Mouse (Mus musculus): ENCODE measurements around the gene Sun1. TPM values are rescaled to one million over a fixed set of nuclear protein-coding genes. Genes with fewer than 3 reads are reported as not detected.
A peak's percentile ranks its signal among the peaks of the same experiment; 100 is the strongest.

Gene Sun1
- polyA plus RNA-seq (2012; rRNA removed) = 65.3 and 67.3 TPM in 2 replicates
- 50.0 and 53.7 TPM in 2 replicates for polyA plus RNA-seq (2014; fragmentation: Nextera tagmentation; extraction: Ambion mirVana)

DNA sequence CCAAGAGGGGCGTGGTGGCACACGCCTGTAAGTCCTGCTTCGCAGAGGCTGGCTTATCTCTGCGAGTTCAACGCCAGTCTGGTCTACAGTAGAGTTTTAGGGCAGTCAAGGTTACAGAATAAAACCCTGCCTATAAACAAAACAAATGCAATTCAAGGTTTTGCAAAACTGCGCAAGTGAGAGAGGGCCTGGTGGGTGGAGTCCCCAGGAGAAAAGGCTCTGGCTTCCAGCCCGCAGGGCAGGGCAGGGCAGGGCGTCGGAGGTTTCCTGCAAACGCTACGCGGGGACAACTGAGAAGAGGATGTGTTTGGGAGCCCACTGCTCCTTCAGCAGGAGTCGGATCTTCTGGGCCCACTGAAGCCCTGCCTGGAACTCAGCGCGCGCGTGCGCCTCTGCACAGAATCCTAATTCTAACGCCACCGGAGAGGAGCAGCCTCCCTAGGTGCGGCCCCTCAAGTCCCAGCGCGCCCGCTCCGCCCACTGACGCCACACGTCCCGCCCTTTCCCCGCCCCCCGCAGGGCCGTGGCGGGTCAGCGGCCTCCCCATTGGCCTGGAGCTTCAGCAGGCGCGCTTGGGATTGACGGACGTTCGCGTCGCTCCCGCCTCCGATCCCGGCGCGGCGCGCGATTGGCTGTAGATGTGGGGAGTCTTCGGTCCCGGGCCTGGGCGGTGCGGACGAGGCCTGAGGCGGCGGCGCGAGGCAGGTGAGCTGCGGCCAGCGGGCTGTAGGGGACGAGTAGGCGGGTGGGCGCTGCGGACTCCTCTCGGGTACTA, at the start of gene Sun1:
TSS of gene Sun1 (plus strand) at position 643 of the 775 bp plus-strand sequence.
- DNase-seq (ENCODE audit: low spot score) (peak; percentile 96), ATAC-seq (ENCODE audit: low FRiP score, low read depth) (peak; percentile 97)
- Histone ChIP-seq H3K27ac (replicated peaks; ENCODE audit: low read depth, low read length) (peak within 1 kb of the TSS; percentile 75), H3K36me3 (ENCODE audit: control insufficient read depth, insufficient read depth, low read length) (no peaks in the 10 kb centered on the region), H3K9ac (ENCODE audit: low read depth, low read length, severe bottlenecking) (peak within 1 kb of the TSS; percentile 82), H3K4me3 (replicated peaks; ENCODE audit: low read length) (peak within 1 kb of the TSS; percentile 91), H3K4me1 (ENCODE audit: control insufficient read depth, insufficient read depth, low read length) (peaks cover 8% of the 10 kb centered on the region), H3K9me3 (ENCODE audit: control insufficient read depth, low read length) (no peaks in the 10 kb centered on the region), H3K27me3 (ENCODE audit: control insufficient read depth, insufficient read depth, low read length) (no peaks in the 10 kb centered on the region), H3K4me2 (replicated peaks; ENCODE audit: low read depth, low read length, severe bottlenecking) (peak within 1 kb of the TSS; percentile 89)
- TF ChIP-seq POLR2A (IDR thresholded peaks at IDR 0.05; ENCODE audit: borderline replicate concordance, extremely low read depth, insufficient read depth, insufficient read length) = peak; percentile 64; the same call in 1 of the 2 replicates
- 1% methylated on average over 41 of the region's 64 CpGs for WGBS

DNA sequence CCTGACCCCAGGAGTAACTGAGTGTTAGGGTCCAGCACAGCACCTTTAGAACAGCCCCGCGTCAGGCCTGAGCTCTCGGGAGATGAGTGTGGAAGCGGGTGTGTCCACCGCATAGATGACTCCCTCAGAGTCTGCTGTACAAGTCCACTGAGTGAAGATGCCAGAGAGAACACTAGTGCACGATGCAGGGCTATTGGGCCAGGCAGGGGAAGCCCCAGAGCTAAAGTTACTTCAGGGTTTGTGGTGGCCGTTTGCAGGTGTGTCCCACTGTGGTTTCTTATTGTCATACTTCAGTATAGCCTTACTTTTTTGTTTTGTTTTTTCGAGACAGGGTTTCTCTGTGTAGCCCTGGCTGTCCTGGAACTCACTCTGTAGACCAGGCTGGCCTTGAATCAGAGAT, 39.5 kb upstream of the Sun1 start:
- 90% methylated on average over 8 of the region's 8 CpGs for WGBS

DNA sequence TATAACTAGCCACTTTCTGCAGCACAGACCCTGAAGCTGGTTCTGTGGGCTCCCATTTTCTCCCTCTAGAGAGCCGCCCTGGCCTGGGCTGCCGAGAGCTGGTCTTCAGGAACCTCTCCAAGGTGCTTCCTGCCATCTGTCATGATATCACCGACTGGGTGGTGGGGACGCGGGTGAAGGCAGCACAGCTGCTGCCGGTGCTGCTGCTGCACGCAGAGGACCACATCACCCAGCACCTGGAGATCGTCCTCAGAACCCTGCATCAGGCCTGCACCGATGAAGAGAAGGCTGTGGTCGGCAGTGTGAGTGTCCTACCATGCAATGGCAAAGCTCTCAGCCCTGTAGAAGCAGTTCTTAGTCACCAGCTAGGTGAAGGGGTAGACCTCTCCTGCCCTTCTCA, 38.8 kb upstream of the Sun1 start:
- Histone ChIP-seq H3K9me3 (ENCODE audit: control insufficient read depth, low read length) (no peaks in the 10 kb centered on the region), H3K4me3 (replicated peaks; ENCODE audit: low read length) (no peak overlapping the region), H3K36me3 (ENCODE audit: control insufficient read depth, insufficient read depth, low read length) (peaks cover 51% of the 10 kb centered on the region), H3K27me3 (ENCODE audit: control insufficient read depth, insufficient read depth, low read length) (no peaks in the 10 kb centered on the region), H3K4me1 (ENCODE audit: control insufficient read depth, insufficient read depth, low read length) (no peaks in the 10 kb centered on the region), H3K9ac (ENCODE audit: low read depth, low read length, severe bottlenecking) (no peak overlapping the region), H3K4me2 (replicated peaks; ENCODE audit: low read depth, low read length, severe bottlenecking) (no peak overlapping the region), H3K27ac (replicated peaks; ENCODE audit: low read depth, low read length) (no peak overlapping the region)
- DNase-seq (ENCODE audit: low spot score) (no peak), ATAC-seq (ENCODE audit: low FRiP score, low read depth) (no peak)
- no peak for TF ChIP-seq POLR2A (IDR thresholded peaks at IDR 0.05; ENCODE audit: borderline replicate concordance, extremely low read depth, insufficient read depth, insufficient read length)
- WGBS = 89% methylated on average over 10 of the region's 10 CpGs

More for the DNA sequence above, 39.5 kb upstream of the Sun1 start:
- no peak for ATAC-seq (ENCODE audit: low FRiP score, low read depth)
- Histone ChIP-seq H3K27ac (replicated peaks; ENCODE audit: low read depth, low read length) (no peak overlapping the region), H3K4me2 (replicated peaks; ENCODE audit: low read depth, low read length, severe bottlenecking) (no peak overlapping the region), H3K9ac (ENCODE audit: low read depth, low read length, severe bottlenecking) (no peak overlapping the region), H3K36me3 (ENCODE audit: control insufficient read depth, insufficient read depth, low read length) (peaks cover 50% of the 10 kb centered on the region), H3K4me3 (replicated peaks; ENCODE audit: low read length) (no peak overlapping the region), H3K9me3 (ENCODE audit: control insufficient read depth, low read length) (no peaks in the 10 kb centered on the region), H3K27me3 (ENCODE audit: control insufficient read depth, insufficient read depth, low read length) (no peaks in the 10 kb centered on the region), H3K4me1 (ENCODE audit: control insufficient read depth, insufficient read depth, low read length) (no peaks in the 10 kb centered on the region)
- TF ChIP-seq POLR2A (IDR thresholded peaks at IDR 0.05; ENCODE audit: borderline replicate concordance, extremely low read depth, insufficient read depth, insufficient read length) = no peak
- DNase-seq (ENCODE audit: low spot score) = no peak

DNA sequence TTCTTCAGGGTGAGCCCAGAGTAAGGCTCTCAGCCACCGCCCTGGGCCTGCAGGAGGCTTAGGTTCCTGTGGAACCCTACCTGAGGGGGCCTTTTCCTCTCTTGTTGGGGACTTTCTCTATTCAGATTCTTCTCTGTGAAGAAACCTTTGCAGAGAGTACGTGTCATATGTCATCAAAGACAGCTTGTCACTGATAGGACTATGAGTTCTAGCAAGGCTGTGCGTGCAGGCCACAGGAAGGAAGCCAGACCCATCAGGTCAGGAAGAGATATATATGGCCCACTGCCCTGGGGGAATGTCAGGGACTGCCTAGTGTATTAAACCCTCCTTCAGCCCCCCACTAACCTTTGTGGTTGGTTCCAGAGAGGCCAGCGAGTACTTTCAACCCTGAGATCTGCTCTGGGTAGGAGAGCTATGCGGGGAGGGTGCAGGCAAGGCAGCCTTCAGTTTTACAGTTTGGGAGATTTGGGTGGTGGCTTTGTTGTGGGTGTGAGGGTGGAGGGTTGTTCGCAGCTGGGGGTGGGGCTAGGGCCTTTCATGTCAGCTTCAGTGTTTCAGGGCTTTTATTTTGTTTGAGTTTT, 33.6 kb upstream of the Sun1 start:
- ATAC-seq (ENCODE audit: low FRiP score, low read depth) (no peak), DNase-seq (ENCODE audit: low spot score) (no peak)
- no peak overlapping the region for H3K4me2 ChIP-seq (replicated peaks; ENCODE audit: low read depth, low read length, severe bottlenecking)
- no peak overlapping the region for H3K9ac ChIP-seq (ENCODE audit: low read depth, low read length, severe bottlenecking)
- H3K36me3 ChIP-seq (ENCODE audit: control insufficient read depth, insufficient read depth, low read length) = peaks cover 81% of the 10 kb centered on the region
- no peaks in the 10 kb centered on the region for H3K27me3 ChIP-seq (ENCODE audit: control insufficient read depth, insufficient read depth, low read length)
- no peaks in the 10 kb centered on the region for H3K9me3 ChIP-seq (ENCODE audit: control insufficient read depth, low read length)
- WGBS = 84% methylated on average over 6 of the region's 6 CpGs
- H3K27ac ChIP-seq (replicated peaks; ENCODE audit: low read depth, low read length) = no peak overlapping the region
- no peaks in the 10 kb centered on the region for H3K4me1 ChIP-seq (ENCODE audit: control insufficient read depth, insufficient read depth, low read length)
- no peak overlapping the region for H3K4me3 ChIP-seq (replicated peaks; ENCODE audit: low read length)
- TF ChIP-seq POLR2A (IDR thresholded peaks at IDR 0.05; ENCODE audit: borderline replicate concordance, extremely low read depth, insufficient read depth, insufficient read length) = no peak

DNA sequence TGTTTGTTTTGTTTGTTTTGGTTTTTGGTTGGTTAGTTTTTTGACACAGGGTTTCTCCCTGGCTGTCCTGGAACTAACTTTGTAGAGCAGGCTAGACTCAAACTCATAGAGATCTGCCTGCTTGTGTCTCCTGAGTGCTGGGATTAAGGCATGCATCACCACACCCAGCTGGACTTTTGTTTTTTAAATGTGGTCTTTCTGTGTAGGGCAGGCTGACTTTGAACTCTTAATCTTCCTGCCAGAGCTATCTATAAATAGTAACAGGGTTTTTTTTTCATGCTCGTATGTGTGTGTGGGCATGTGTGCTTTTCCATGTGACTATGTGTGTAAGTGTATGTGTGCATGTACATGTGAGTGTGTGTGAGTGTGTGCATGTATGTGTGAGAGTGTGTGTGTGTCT, 32.9 kb upstream of the Sun1 start:
- DNase-seq (ENCODE audit: low spot score) = no peak
- Histone ChIP-seq H3K4me1 (ENCODE audit: control insufficient read depth, insufficient read depth, low read length) (no peaks in the 10 kb centered on the region), H3K27me3 (ENCODE audit: control insufficient read depth, insufficient read depth, low read length) (no peaks in the 10 kb centered on the region), H3K36me3 (ENCODE audit: control insufficient read depth, insufficient read depth, low read length) (peaks cover 78% of the 10 kb centered on the region), H3K27ac (replicated peaks; ENCODE audit: low read depth, low read length) (no peak overlapping the region), H3K4me3 (replicated peaks; ENCODE audit: low read length) (no peak overlapping the region), H3K9me3 (ENCODE audit: control insufficient read depth, low read length) (no peaks in the 10 kb centered on the region), H3K4me2 (replicated peaks; ENCODE audit: low read depth, low read length, severe bottlenecking) (no peak overlapping the region), H3K9ac (ENCODE audit: low read depth, low read length, severe bottlenecking) (no peak overlapping the region)
- no peak for ATAC-seq (ENCODE audit: low FRiP score, low read depth)
- WGBS = 93% methylated on average over 1 of the region's 1 CpGs
- TF ChIP-seq POLR2A (IDR thresholded peaks at IDR 0.05; ENCODE audit: borderline replicate concordance, extremely low read depth, insufficient read depth, insufficient read length) = no peak
